Mouse (Mus musculus) c-Kit-positive CD71-negative TER-119-negative erythroid progenitor cells, embryonic 14.5 days (primary cell): Measurements from ENCODE around the gene E2f3.
A peak's percentile ranks its signal among the peaks of the same experiment; 100 is the strongest.

Experiments used
- DNase-seq: peaks from one replicate; pipeline ENCODE4 v3.0.0-alpha.2; 2013; ENCODE audit warnings: low read depth

Gene E2f3

DNA sequence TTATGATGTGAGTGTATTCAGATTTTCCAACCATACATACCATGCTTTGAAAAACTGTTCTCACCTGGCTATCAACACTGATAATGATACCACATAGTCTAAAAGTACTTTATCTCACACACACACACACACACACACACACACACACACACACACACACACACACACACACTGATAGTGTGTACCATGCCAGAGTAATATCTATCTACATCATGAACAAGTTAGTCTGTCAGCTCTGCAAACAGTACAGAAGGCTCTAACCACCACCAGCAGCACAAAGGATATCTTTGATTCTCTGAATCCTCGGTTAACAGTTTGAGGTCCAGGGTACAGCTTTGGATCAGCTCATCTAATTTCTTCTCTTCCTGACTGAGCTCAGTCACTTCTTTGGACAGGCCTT lies 69.3 kb downstream of the E2f3 start:
- DNase-seq: no peak

- DNase-seq: no peak
Observed at GRCm38 (mm10) chr13:29913606-29914005, 72.3 kb downstream of the E2f3 start.

GRCm38 (mm10) chr13:29913061-29913460 lies 72.8 kb downstream of the E2f3 start:
- no peak for DNase-seq

DNA sequence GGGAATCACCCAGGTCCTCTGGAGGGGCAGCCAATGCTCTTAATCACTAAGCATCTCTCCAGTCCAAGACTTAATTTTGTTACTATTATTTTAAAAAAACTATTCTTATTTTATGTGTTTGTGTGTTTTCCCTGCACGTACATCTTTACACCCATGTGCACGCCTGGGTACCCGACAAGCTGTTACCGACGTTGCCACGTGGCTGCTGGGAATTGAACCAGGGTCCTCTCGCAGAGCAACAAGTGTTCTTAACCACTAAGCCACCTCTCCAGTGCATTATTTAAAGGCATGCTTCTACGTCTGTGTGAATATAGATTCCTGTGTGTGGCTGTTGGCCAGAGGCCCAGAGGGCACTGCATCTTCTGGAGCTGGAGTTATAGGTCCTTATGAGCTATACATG lies 73.6 kb downstream of the E2f3 start:
- DNase-seq: no peak

GRCm38 (mm10) chr13:29911141-29911540 lies 74.7 kb downstream of the E2f3 start:
- DNase-seq: no peak

DNA sequence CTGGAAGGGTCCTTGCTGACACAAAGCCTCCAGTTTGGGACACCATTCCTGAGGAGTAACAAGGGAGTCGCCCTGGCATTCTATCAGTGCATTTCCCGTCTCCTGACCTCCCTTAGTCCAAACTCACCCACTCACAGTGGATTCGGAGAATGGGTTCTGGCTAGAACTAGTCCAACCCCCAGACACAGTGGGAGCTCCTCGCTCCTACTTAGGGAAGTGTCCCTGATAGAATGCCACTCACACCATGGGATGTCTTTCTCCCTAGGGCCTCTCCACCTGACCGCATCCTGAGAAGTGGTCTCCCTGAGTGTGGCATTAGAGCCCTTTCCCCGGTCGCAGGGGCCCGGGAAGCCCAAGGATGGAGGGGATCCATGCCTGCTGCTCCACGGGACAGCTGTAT lies 77.4 kb downstream of the E2f3 start:
- no peak for DNase-seq

- DNase-seq: no peak
Observed at GRCm38 (mm10) chr13:29907995-29908394, 77.9 kb downstream of the E2f3 start.

GRCm38 (mm10) chr13:29906734-29907133 lies 79.1 kb downstream of the E2f3 start:
- DNase-seq: no peak

DNA sequence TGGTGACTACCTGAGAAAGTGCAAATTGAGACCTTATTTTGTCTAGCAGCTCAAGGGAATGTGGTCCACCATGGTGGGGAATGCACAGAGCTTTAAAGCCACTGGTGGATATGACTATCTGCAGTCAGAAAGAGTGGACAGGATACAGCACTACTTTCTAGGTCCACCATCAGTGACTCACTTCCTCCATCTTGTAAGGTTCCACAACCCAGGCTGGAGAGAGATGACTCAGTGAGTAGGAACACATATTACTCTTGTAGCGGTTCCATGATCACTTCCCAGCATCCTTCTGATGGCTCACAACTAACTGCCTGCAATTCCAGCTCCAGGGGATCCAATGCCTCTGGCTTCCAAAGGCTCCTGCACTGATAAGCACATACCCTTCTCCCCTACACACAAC lies 82.5 kb downstream of the E2f3 start:
- peak; percentile 8 for DNase-seq

DNA sequence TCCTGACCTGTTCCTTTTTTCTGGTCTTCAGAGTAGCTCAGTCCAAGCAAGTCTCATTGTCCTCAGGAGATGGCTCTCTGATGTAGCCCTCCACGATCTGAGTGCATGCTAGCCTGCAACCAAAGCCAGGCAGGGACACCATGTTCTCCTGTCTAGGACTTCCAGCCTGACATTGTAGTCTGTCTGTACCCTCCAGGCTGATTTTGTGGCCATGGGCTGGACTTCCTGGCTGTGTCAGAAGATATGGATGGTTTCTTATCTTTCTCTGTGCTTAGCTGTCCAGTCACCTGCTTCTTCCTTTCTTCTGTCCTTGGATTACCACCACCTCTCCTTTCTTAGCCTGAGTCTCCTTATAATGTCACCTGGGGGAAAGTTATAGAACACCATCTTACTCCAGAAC lies 83.2 kb downstream of the E2f3 start:
- DNase-seq: no peak

DNA sequence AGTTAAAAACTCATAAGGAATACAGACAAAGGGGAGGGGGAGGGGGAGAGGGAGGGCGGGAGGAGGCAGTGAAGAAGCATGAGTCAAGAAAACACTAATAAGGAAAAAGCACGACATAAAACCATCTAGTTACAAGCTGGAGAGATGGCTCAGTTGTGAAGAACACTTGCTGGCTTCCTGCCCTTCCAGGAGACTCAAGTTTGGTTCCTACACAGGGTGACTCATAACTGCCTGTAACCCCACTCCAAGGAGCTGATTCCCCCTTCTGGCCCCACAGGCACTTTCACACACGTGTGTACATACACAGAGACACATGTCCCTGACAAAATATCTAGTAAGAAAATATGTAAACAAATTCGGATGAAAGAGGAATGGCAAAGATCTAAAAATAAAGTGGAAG lies 84.2 kb downstream of the E2f3 start:
- DNase-seq: no peak

- no peak for DNase-seq
Observed at GRCm38 (mm10) chr13:29866780-29867179, 119.1 kb downstream of the E2f3 start.

GRCm38 (mm10) chr13:29864331-29864730 lies 121.5 kb downstream of the E2f3 start:
- no peak for DNase-seq

GRCm38 (mm10) chr13:29860087-29860486 lies 125.8 kb downstream of the E2f3 start:
- DNase-seq: no peak

GRCm38 (mm10) chr13:29857436-29857835 lies 128.4 kb downstream of the E2f3 start:
- DNase-seq: peak; percentile 26
